Mouse (Mus musculus) heart, embryonic 16.5 days (tissue): ENCODE measurements around the gene Vps9d1. TPM values are rescaled to one million over a fixed set of nuclear protein-coding genes. Genes with fewer than 3 reads are reported as not detected.
A peak's percentile ranks its signal among the peaks of the same experiment; 100 is the strongest.
"Not testable (repeated sequence)": the region's sequence is repeated elsewhere in the genome, so short reads cannot be mapped to it uniquely, and the experiment has no call there.

ENCODE experiments used
- ATAC-seq: fragments of 200-750 bp; cut with Nextera tagmentation; replicated peaks from 2 replicates; pipeline ENCODE4 v1.8.0; 2017; ENCODE audit warnings: moderate number of reproducible peaks; ENCODE audit not compliant: insufficient read depth, low FRiP score; ENCODE audit errors: extremely low read depth
- H3K27ac ChIP-seq: fragments of 300-500 bp; sonication (generic); 2 replicates; pipeline ENCODE4 v1.5.1; 2014; ENCODE audit warnings: mild to moderate bottlenecking, low read length, control low read depth, moderate library complexity
- H3K27me3 ChIP-seq: fragments of 300-500 bp; sonication (generic); 2 replicates; pipeline ENCODE4 v1.6.1; 2014; ENCODE audit warnings: low read length, mixed read lengths; ENCODE audit not compliant: control insufficient read depth, insufficient read depth
- H3K36me3 ChIP-seq: fragments of 300-500 bp; sonication (generic); 2 replicates; pipeline ENCODE4 v1.6.1; 2014; ENCODE audit not compliant: control insufficient read depth, insufficient read depth
- H3K4me1 ChIP-seq: fragments of 300-500 bp; sonication (generic); 2 replicates; pipeline ENCODE4 v1.6.1; 2014; ENCODE audit warnings: low read length, mixed read lengths; ENCODE audit not compliant: control insufficient read depth, insufficient read depth
- H3K4me2 ChIP-seq: fragments of 300-500 bp; sonication (generic); 2 replicates; pipeline ENCODE4 v1.6.1; 2014; ENCODE audit warnings: low read depth, mild to moderate bottlenecking, control low read depth, low read length
- H3K4me3 ChIP-seq: fragments of 300-500 bp; sonication (generic); 2 replicates; pipeline ENCODE4 v1.5.1; 2014; ENCODE audit warnings: mild to moderate bottlenecking, control low read depth, low read length
- H3K9ac ChIP-seq: fragments of 300-500 bp; sonication (generic); 2 replicates; pipeline ENCODE4 v1.6.1; 2014; ENCODE audit warnings: low read length, control low read depth
- H3K9me3 ChIP-seq: fragments of 300-500 bp; sonication (generic); replicated peaks from 2 replicates; pipeline ENCODE4 v1.6.1; 2016; ENCODE audit warnings: low read length; ENCODE audit not compliant: control insufficient read depth
- WGBS: fragments of 180-500 bp; shearing (Covaris S2); extraction: QIAGEN DNeasy Blood & Tissue Kit; methylation state at CpG from one replicate; pipeline ENCODE4 v1.1.7; 2014; 5-methylcytosine and 5-hydroxymethylcytosine counted together
- polyA plus RNA-seq: library from polyadenylated mRNA; unstranded; fragments of >200 nt; fragmentation: Nextera tagmentation; extraction: Ambion mirVana; gene quantifications from 2 replicates; pipeline ENCODE4 v1.2.1, GENCODE M21; 2015

Vps9d1 gene
- polyA plus RNA-seq, 1 experiment from 2014 or later: 20.3 TPM

- Histone ChIP-seq H3K27me3 (no peaks in the 10 kb centered on the region), H3K9me3 (no peaks in the 10 kb centered on the region), H3K4me3 (peak overlapping the region; percentile 95), H3K4me2 (peak overlapping the region; percentile 79), H3K4me1 (peaks cover 23% of the 10 kb centered on the region), H3K36me3 (peaks cover 12% of the 10 kb centered on the region), H3K27ac (peak overlapping the region; percentile 56; the same call in 1 of the 2 replicates), H3K9ac (peak overlapping the region; percentile 97)
- ATAC-seq: peak; percentile 2; the same call in 1 of the 2 replicates
- 17% methylated on average over 22 of the region's 22 CpGs for WGBS
These were observed 40.9 kb downstream of the Vps9d1 start for GRCm38 (mm10) chr8:123213118-123213772.

DNA sequence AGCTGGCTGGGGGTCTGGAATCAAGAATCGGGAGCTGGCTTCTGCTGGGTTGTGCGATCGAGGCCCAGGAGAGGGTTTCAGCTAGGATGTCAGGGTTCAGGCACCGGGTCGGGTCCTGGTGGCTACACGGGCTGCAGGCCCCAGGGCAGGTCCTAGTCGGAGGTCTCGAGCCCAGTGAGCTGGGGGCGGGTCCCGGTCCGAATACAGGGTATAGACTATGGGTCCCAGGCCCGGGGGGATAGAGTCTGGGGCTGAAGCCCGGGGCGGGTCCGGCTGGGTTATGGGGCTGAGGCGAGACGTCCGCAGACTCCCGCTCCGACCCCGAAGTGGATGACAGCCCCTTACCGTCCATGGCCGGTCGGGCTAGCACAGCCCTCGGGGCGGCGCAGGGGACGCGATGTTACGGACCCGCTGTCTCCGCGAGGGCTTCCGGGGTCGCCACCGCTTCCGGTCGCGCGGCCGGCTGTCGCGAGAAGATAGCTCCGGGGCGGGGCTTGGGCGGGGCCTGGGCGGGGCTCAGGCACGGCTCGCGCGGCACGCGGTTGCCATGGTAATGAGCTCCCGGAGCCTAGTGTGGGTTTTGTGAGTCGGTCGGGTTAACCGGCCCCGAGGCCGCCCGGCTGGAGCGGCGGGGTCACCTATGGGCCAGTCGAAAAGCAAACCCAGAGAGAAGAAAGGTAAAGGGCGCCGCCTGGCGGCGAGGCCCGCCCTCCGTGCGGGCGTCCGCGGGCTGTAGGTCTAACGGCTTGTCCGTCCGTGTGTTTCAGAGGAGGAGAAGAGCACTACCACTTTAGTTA lies 41.6 kb downstream of the Vps9d1 start, which contains the start of the genes Chmp1a and Spata33:
Gene Chmp1a (minus strand): TSS at position 443 of the 797 bp plus-strand sequence.
Gene Spata33 (plus strand): TSS at position 512 of the 797 bp plus-strand sequence.
- Histone ChIP-seq H3K9me3 (no peaks in the 10 kb centered on the region), H3K4me1 (peaks cover 23% of the 10 kb centered on the region), H3K27me3 (no peaks in the 10 kb centered on the region), H3K4me3 (peak within 1 kb of the TSS; percentile 95), H3K4me2 (peak within 1 kb of the TSS; percentile 79), H3K9ac (peak within 1 kb of the TSS; percentile 97), H3K36me3 (peaks cover 16% of the 10 kb centered on the region), H3K27ac (peak within 1 kb of the TSS; percentile 56; the same call in 1 of the 2 replicates)
- WGBS: under 1% methylated on average over 76 of the region's 76 CpGs
- ATAC-seq: peak; percentile 92

DNA sequence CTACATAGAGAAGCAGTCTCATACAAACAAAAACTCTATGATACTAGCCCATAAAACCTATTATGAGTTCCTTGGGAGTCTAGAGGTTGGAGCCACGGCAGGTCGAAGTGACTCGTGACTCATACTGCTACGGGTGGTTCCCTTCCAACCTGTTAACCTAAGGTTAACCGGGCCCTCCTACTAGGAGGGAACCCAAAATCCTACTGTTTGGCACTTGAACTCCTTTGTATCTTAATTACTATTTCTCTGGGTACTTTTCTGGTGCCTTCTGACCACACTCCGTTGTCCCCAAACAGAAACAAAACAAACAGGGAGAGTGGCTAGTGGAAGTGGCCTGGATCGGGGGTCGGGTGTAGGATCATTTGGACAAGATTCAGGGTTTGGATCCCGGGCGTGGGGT lies 42.3 kb downstream of the Vps9d1 start:
- WGBS: 33% methylated on average over 10 of the region's 10 CpGs
- Histone ChIP-seq H3K4me3 (peak overlapping the region; percentile 95), H3K27ac (no peak overlapping the region; the same call in 1 of the 2 replicates)

GRCm38 (mm10) chr8:123203571-123203970 lies 50.6 kb downstream of the Vps9d1 start:
- Histone ChIP-seq H3K4me2 (no peak overlapping the region), H3K9ac (no peak overlapping the region), H3K27ac (no peak overlapping the region), H3K27me3 (no peaks in the 10 kb centered on the region; the same call in 1 of the 2 replicates), H3K4me1 (no peaks in the 10 kb centered on the region), H3K4me3 (no peak overlapping the region), H3K9me3 (no peaks in the 10 kb centered on the region), H3K36me3 (peaks cover 19% of the 10 kb centered on the region)
- WGBS: 90% methylated on average over 3 of the region's 3 CpGs
- ATAC-seq: no peak

More for the DNA sequence above, 42.3 kb downstream of the Vps9d1 start:
- Histone ChIP-seq H3K9me3 (no peaks in the 10 kb centered on the region), H3K27me3 (no peaks in the 10 kb centered on the region), H3K9ac (peak overlapping the region; percentile 97), H3K4me1 (peaks cover 23% of the 10 kb centered on the region), H3K4me2 (peak overlapping the region; percentile 79), H3K36me3 (peaks cover 21% of the 10 kb centered on the region)
- ATAC-seq: no peak

GRCm38 (mm10) chr8:123202288-123202687 lies 51.9 kb downstream of the Vps9d1 start:
- Histone ChIP-seq H3K9me3 (no peaks in the 10 kb centered on the region), H3K36me3 (peaks cover 12% of the 10 kb centered on the region), H3K27ac (no peak overlapping the region), H3K27me3 (no peaks in the 10 kb centered on the region; the same call in 1 of the 2 replicates), H3K4me2 (no peak overlapping the region), H3K4me1 (no peaks in the 10 kb centered on the region), H3K4me3 (no peak overlapping the region), H3K9ac (no peak overlapping the region)
- ATAC-seq: no peak
- WGBS: 29% methylated on average over 5 of the region's 5 CpGs

GRCm38 (mm10) chr8:123199864-123200263 lies 54.3 kb downstream of the Vps9d1 start:
- Histone ChIP-seq H3K4me2 (no peak overlapping the region), H3K27ac (no peak overlapping the region), H3K36me3 (no peaks in the 10 kb centered on the region), H3K27me3 (no peaks in the 10 kb centered on the region; the same call in 1 of the 2 replicates), H3K9me3 (no peaks in the 10 kb centered on the region), H3K4me3 (no peak overlapping the region), H3K9ac (no peak overlapping the region), H3K4me1 (no peaks in the 10 kb centered on the region)
- ATAC-seq: no peak
- WGBS: 46% methylated on average over 14 of the region's 14 CpGs

GRCm38 (mm10) chr8:123197016-123197415 lies 57.1 kb downstream of the Vps9d1 start:
- not testable (repeated sequence) for H3K9me3 ChIP-seq, H3K4me1 ChIP-seq, H3K9ac ChIP-seq, H3K27ac ChIP-seq, H3K36me3 ChIP-seq, H3K4me3 ChIP-seq, H3K4me2 ChIP-seq, H3K27me3 ChIP-seq, ATAC-seq
- 71% methylated on average over 5 of the region's 5 CpGs for WGBS

DNA sequence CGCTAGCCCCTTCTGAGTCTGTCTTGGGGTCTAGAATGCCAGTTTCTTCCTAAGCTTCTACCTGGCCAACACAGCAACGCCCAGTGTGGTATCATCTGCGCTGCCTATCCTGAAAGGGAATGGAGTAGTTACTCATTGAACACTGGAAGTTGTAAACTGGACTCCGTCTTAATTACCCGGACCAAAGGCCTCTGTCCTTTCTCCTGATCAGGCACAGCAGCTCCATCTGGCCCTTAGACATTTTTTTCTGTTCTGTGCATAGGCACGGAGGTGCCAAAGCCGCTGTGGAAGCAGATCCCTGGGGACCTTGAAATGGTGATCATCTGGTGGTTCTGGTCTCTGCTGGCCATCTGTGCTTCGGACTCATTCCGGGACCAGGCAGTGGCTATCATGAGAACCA lies 60.4 kb downstream of the Vps9d1 start:
- WGBS: 88% methylated on average over 9 of the region's 9 CpGs
- H3K9ac ChIP-seq: no peak overlapping the region
- no peak for ATAC-seq

More for the DNA sequence above, 60.4 kb downstream of the Vps9d1 start:
- Histone ChIP-seq H3K9me3 (no peaks in the 10 kb centered on the region), H3K4me3 (no peak overlapping the region), H3K27ac (no peak overlapping the region), H3K36me3 (no peaks in the 10 kb centered on the region), H3K4me2 (no peak overlapping the region), H3K27me3 (no peaks in the 10 kb centered on the region), H3K4me1 (no peaks in the 10 kb centered on the region)
